Mouse (Mus musculus) bone marrow macrophage, adult 2 months (primary cell): ENCODE results near the gene Szrd1.

Source experiments
- CTCF ChIP-seq: IDR thresholded peaks from 2 replicates; pipeline ENCODE4 v1.5.1; 2012; ENCODE audit warnings: low read depth, mild to moderate bottlenecking, low read length, moderate library complexity
- POLR2A ChIP-seq: IDR thresholded peaks from 2 replicates; pipeline ENCODE4 v1.6.1; 2012; ENCODE audit warnings: mild to moderate bottlenecking, low read depth, low read length, borderline replicate concordance

DNA sequence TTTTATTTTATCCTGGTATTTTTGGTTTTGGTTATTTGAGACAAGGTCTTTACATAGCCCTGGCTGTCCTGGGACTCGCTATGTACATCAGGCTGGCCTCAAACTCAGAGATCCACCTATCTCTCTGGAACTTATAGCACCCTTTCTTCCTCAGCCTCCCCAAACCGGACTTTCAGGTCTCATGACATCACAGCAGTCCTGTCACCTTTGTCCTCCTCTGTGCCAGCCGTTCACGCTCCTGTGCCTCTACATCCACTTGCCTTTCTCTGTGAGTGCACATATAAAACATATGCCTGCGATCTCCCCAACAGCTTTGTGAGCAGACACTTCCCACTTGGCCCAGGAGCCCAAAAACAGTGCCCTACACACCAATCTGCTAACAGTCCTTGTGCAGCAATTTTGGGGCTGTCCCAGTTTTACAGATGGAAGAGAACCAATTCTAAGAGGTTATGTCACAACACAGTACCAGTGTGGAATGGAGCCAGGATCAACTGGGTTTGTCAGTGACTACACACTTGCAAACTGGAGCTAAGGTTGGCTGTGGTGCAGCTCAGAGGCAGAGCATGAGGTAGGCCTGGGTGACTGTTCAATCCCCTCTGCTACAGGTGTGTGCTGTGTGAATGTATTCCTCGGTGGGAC, 8.8 kb downstream of the Szrd1 start:
- TF ChIP-seq CTCF (no peak), POLR2A (no peak)
